Mouse (Mus musculus) adipocyte (in vitro differentiated cells): ENCODE data around the gene Rerg.

Experiments used
- DNase-seq: peaks from one replicate; pipeline ENCODE4 v3.0.0-alpha.2; 2016; ENCODE audit warnings: low spot score

Gene Rerg

GRCm38 (mm10) chr6:137011187-137011586, 159.1 kb downstream of the Rerg start:
- DNase-seq = no peak
